Mouse (Mus musculus): Measurements from ENCODE around the gene Slc25a44.
"Not testable (repeated sequence)": the region's sequence is repeated elsewhere in the genome, so short reads cannot be mapped to it uniquely, and the experiment has no call there.

The Slc25a44 gene

GRCm38 (mm10) chr3:88418016-88418415 is 6.9 kb downstream of the Slc25a44 start:
- DNase-seq (ENCODE audit: extremely low read depth, insufficient read length, low spot score), result no peak

- no peak for DNase-seq (ENCODE audit: extremely low read depth, insufficient read length, low spot score)
Measured at GRCm38 (mm10) chr3:88415668-88416067, 9.3 kb downstream of the Slc25a44 start.

GRCm38 (mm10) chr3:88412636-88413035 is 12.3 kb downstream of the Slc25a44 start:
- no peak for DNase-seq (ENCODE audit: extremely low read depth, insufficient read length, low spot score)

- DNase-seq (ENCODE audit: extremely low read depth, insufficient read length, low spot score), result no peak
Measured at GRCm38 (mm10) chr3:88411681-88412080, 13.3 kb downstream of the Slc25a44 start.

- no peak for DNase-seq (ENCODE audit: extremely low read depth, insufficient read length, low spot score)
Measured at GRCm38 (mm10) chr3:88410645-88411031, 14.3 kb downstream of the Slc25a44 start.

GRCm38 (mm10) chr3:88409741-88410644 is 14.9 kb downstream of the Slc25a44 start, which contains the start of gene Pmf1:
Gene Pmf1, minus strand, starts transcription at chr3:88410331.
- DNase-seq (ENCODE audit: extremely low read depth, insufficient read length, low spot score), result peak; percentile 99

- no peak for DNase-seq (ENCODE audit: extremely low read depth, insufficient read length, low spot score)
Measured at GRCm38 (mm10) chr3:88408953-88409352, 16.0 kb downstream of the Slc25a44 start.

- no peak for DNase-seq (ENCODE audit: extremely low read depth, insufficient read length, low spot score)
Measured at GRCm38 (mm10) chr3:88407529-88407928, 17.4 kb downstream of the Slc25a44 start.

- DNase-seq (ENCODE audit: extremely low read depth, insufficient read length, low spot score), result peak; percentile 46
Measured at GRCm38 (mm10) chr3:88407090-88407489, 17.8 kb downstream of the Slc25a44 start.

GRCm38 (mm10) chr3:88403522-88404230 is 21.3 kb downstream of the Slc25a44 start:
- DNase-seq (ENCODE audit: extremely low read depth, insufficient read length, low spot score), result no peak

- no peak for DNase-seq (ENCODE audit: extremely low read depth, insufficient read length, low spot score)
Measured at GRCm38 (mm10) chr3:88398666-88399065, 26.3 kb downstream of the Slc25a44 start.

- DNase-seq (ENCODE audit: extremely low read depth, insufficient read length, low spot score), result no peak
Measured at GRCm38 (mm10) chr3:88395742-88396141, 29.2 kb downstream of the Slc25a44 start.

GRCm38 (mm10) chr3:88395288-88395687 is 29.7 kb downstream of the Slc25a44 start:
- DNase-seq (ENCODE audit: extremely low read depth, insufficient read length, low spot score), result no peak

- DNase-seq (ENCODE audit: extremely low read depth, insufficient read length, low spot score), result no peak
Measured at GRCm38 (mm10) chr3:88393776-88394375, 31.1 kb downstream of the Slc25a44 start.

- no peak for DNase-seq (ENCODE audit: extremely low read depth, insufficient read length, low spot score)
Measured at GRCm38 (mm10) chr3:88384364-88384763, 40.6 kb downstream of the Slc25a44 start, which contains the start of gene Bglap. Gene Bglap, minus strand, starts transcription at chr3:88384464.

- not testable (repeated sequence) for DNase-seq (ENCODE audit: extremely low read depth, insufficient read length, low spot score)
Measured at GRCm38 (mm10) chr3:88382383-88382782, 42.6 kb downstream of the Slc25a44 start.

- DNase-seq (ENCODE audit: extremely low read depth, insufficient read length, low spot score), result not testable (repeated sequence)
Measured at GRCm38 (mm10) chr3:88381389-88382315, 43.3 kb downstream of the Slc25a44 start.

- DNase-seq (ENCODE audit: extremely low read depth, insufficient read length, low spot score), result not testable (repeated sequence)
Measured at GRCm38 (mm10) chr3:88378599-88378998, 46.3 kb downstream of the Slc25a44 start, which contains the start of gene Bglap2. Gene Bglap2, minus strand, starts transcription at chr3:88378699.

- not testable (repeated sequence) for DNase-seq (ENCODE audit: extremely low read depth, insufficient read length, low spot score)
Measured at GRCm38 (mm10) chr3:88376644-88377043, 48.3 kb downstream of the Slc25a44 start.

Data from 3134 (cell line).